19 mouse cellular contexts compared by ENCODE assay signal in genomic region chr10:20739801-20740200, GRCm38 (mm10). TPM values are rescaled to one million over a fixed set of nuclear protein-coding genes. Genes with fewer than 3 reads are reported as not detected.
"Had no signal": no experiment of that assay in that cellular context is flagged by ENCODE, and none has a peak within 500 bp of the region (broad histone marks: within the 10 kb centered on the region; RNA-seq: fewer than 3 reads in every experiment).

No protein-coding gene starts in this region.

- H3K4me1 ChIP-seq: neural tube, embryonic 15.5 days had no signal

- H3K36me3 ChIP-seq: midbrain, embryonic 10.5 days; midbrain, embryonic 12.5 days; neural tube, embryonic 13.5 days; neural tube, embryonic 15.5 days had no signal

- H3K4me3 ChIP-seq: midbrain, embryonic 10.5 days; midbrain, embryonic 12.5 days; myocyte; neural tube, embryonic 13.5 days; neural tube, embryonic 15.5 days had no signal

- H3K27ac ChIP-seq: midbrain, embryonic 10.5 days; midbrain, embryonic 12.5 days; neural tube, embryonic 13.5 days; neural tube, embryonic 15.5 days had no signal

- H3K27me3 ChIP-seq: midbrain, embryonic 12.5 days; neural tube, embryonic 13.5 days; neural tube, embryonic 15.5 days had no signal

- DNase-seq: lung, adult 18-20 months; lung, embryonic 14.5 days; lung, postnatal 10 days; lung, postnatal 4 days; midbrain, embryonic 14.5 days; retina, postnatal 1 day; right cerebral cortex, adult 18-20 months; right cerebral cortex, postnatal 25 days; right cerebral cortex, postnatal 4 days; spleen, adult 18-20 months; thymus, adult 18-20 months; thymus, postnatal 14 days; thymus, postnatal 36 days had no signal

- H3K9ac ChIP-seq: lung, embryonic 14.5 days; midbrain, embryonic 12.5 days; neural tube, embryonic 13.5 days; neural tube, embryonic 15.5 days had no signal

RNA-seq across cellular contexts. Expression of gene Pde7b, which starts 14.9 kb away (rescaled TPM):
- total RNA-seq: megakaryocyte-erythroid progenitor cell, adult 5-6 weeks had no signal
